Mouse (Mus musculus) bone marrow, adult 2 months (tissue): Measurements from ENCODE around the gene Il4i1.

ENCODE experiments used
- CTCF ChIP-seq: fragments of 200-500 bp; IDR thresholded peaks from 2 replicates; pipeline ENCODE4 v1.5.1; 2011; ENCODE audit warnings: low read length, control low read depth; ENCODE audit not compliant: control insufficient read depth, insufficient read depth
- POLR2A ChIP-seq: fragments of 200-500 bp; IDR thresholded peaks from 2 replicates; pipeline ENCODE4 v1.6.1; 2011; ENCODE audit warnings: low read depth, mild to moderate bottlenecking, control low read depth, low read length, borderline replicate concordance; ENCODE audit not compliant: control insufficient read depth

- TF ChIP-seq CTCF (no peak), POLR2A (no peak)
Measured at GRCm38 (mm10) chr7:44789531-44789930, 26.7 kb upstream of the Il4i1 start.
